Mouse (Mus musculus) forebrain, postnatal 0 days (tissue): ENCODE data around the gene Fezf1. TPM values are rescaled to one million over a fixed set of nuclear protein-coding genes. Genes with fewer than 3 reads are reported as not detected.

ENCODE experiments used
- ATAC-seq: fragments of 200-750 bp; cut with Nextera tagmentation; 2 replicates; pipeline ENCODE4 v1.8.0; 2017; ENCODE audit warnings: mild to moderate bottlenecking, moderate library complexity
- DNase-seq: peaks from one replicate; pipeline ENCODE4 v3.0.0-alpha.2; 2015
- H3K27ac ChIP-seq: fragments of 300-500 bp; sonication (generic); 2 replicates; pipeline ENCODE4 v1.5.1; 2014; ENCODE audit warnings: low read depth, mild to moderate bottlenecking, antibody characterized with exemption, low read length, moderate library complexity, mixed read lengths
- H3K27me3 ChIP-seq: fragments of 300-500 bp; sonication (generic); 2 replicates; pipeline ENCODE4 v1.6.1; 2014; ENCODE audit warnings: mild to moderate bottlenecking, low read length, mixed read lengths; ENCODE audit not compliant: insufficient read depth
- H3K36me3 ChIP-seq: fragments of 300-500 bp; sonication (generic); 2 replicates; pipeline ENCODE4 v1.6.1; 2014; ENCODE audit warnings: mild to moderate bottlenecking, moderate library complexity; ENCODE audit not compliant: insufficient read depth
- H3K4me1 ChIP-seq: fragments of 300-500 bp; sonication (generic); 2 replicates; pipeline ENCODE4 v1.6.1; 2014; ENCODE audit warnings: antibody characterized with exemption; ENCODE audit not compliant: insufficient read depth
- H3K4me2 ChIP-seq: fragments of 300-500 bp; sonication (generic); 2 replicates; pipeline ENCODE4 v1.6.1; 2014; ENCODE audit warnings: low read depth, mild to moderate bottlenecking, moderate library complexity
- H3K4me3 ChIP-seq: fragments of 300-500 bp; sonication (generic); 2 replicates; pipeline ENCODE4 v1.5.1; 2014; ENCODE audit warnings: low read depth, low read length, mixed read lengths
- H3K9ac ChIP-seq: fragments of 300-500 bp; sonication (generic); 2 replicates; pipeline ENCODE4 v1.6.1; 2014; ENCODE audit warnings: mild to moderate bottlenecking
- H3K9me3 ChIP-seq: fragments of 300-500 bp; sonication (generic); 2 replicates; pipeline ENCODE4 v1.6.1; 2016; ENCODE audit warnings: low read length
- CTCF ChIP-seq: sonication (generic); IDR thresholded peaks from 2 replicates; pipeline ENCODE4 v1.5.1; 2016; ENCODE audit warnings: antibody characterized with exemption, control low read depth, low read depth
- WGBS: fragments of 180-500 bp; shearing (Covaris S2); extraction: QIAGEN DNeasy Blood & Tissue Kit; methylation state at CpG from one replicate; pipeline ENCODE4 v1.1.7; 2014; 5-methylcytosine and 5-hydroxymethylcytosine counted together
- polyA plus RNA-seq: library from polyadenylated mRNA; unstranded; fragments of >200 nt; fragmentation: Nextera tagmentation; extraction: Ambion mirVana; gene quantifications from 2 replicates; pipeline ENCODE4 v1.2.1, GENCODE M21; 2015
- total RNA-seq: library from RNA; depleted of rRNA; stranded (reverse); fragments of >200 nt; gene quantifications from 2 replicates; pipeline ENCODE4 v1.2.3, GENCODE M21; 2014; rRNA removed

Fezf1 gene
- 6.1 and 19.7 TPM in 2 replicates for total RNA-seq
- 4.5 and 10.0 TPM in 2 replicates for polyA plus RNA-seq

GRCm38 (mm10) chr6:23248313-23249052, at the start of gene Fezf1:
Gene Fezf1 (minus strand): TSS chr6:23248362.
- DNase-seq = peak; percentile 50
- Histone ChIP-seq H3K27me3 (peaks cover 82% of the 10 kb centered on the region), H3K4me3 (peak within 1 kb of the TSS; percentile 38), H3K36me3 (no peaks in the 10 kb centered on the region), H3K4me1 (no peaks in the 10 kb centered on the region), H3K9me3 (no peaks in the 10 kb centered on the region), H3K4me2 (peak within 1 kb of the TSS; percentile 57), H3K27ac (no peak within 1 kb of the TSS), H3K9ac (no peak within 1 kb of the TSS)
- WGBS = 1% methylated on average over 31 of the region's 31 CpGs
- ATAC-seq = no peak
- no peak for TF ChIP-seq CTCF

- H3K9me3 ChIP-seq = no peaks in the 10 kb centered on the region
- no peak overlapping the region for H3K9ac ChIP-seq
- 76% methylated on average over 4 of the region's 4 CpGs for WGBS
- no peak overlapping the region for H3K4me2 ChIP-seq
- H3K4me3 ChIP-seq = no peak overlapping the region
- H3K27me3 ChIP-seq = no peaks in the 10 kb centered on the region; the same call in 1 of the 2 replicates
- peak; percentile 81 for ATAC-seq
- no peaks in the 10 kb centered on the region for H3K4me1 ChIP-seq
- DNase-seq = no peak
- no peaks in the 10 kb centered on the region for H3K36me3 ChIP-seq
- no peak overlapping the region for H3K27ac ChIP-seq
- TF ChIP-seq CTCF = no peak
Observed at GRCm38 (mm10) chr6:23294685-23295084, 46.5 kb upstream of the Fezf1 start.

GRCm38 (mm10) chr6:23288752-23289151, 40.6 kb upstream of the Fezf1 start:
- H3K4me1 ChIP-seq = no peaks in the 10 kb centered on the region
- no peak overlapping the region for H3K27ac ChIP-seq
- WGBS = 94% methylated on average over 4 of the region's 4 CpGs
- H3K36me3 ChIP-seq = no peaks in the 10 kb centered on the region
- no peak overlapping the region for H3K9ac ChIP-seq
- H3K9me3 ChIP-seq = no peaks in the 10 kb centered on the region
- no peak overlapping the region for H3K4me2 ChIP-seq
- TF ChIP-seq CTCF = no peak
- H3K4me3 ChIP-seq = no peak overlapping the region
- H3K27me3 ChIP-seq = peaks cover 6% of the 10 kb centered on the region; the same call in 1 of the 2 replicates
- no peak for DNase-seq
- no peak for ATAC-seq

GRCm38 (mm10) chr6:23281514-23281820, 33.3 kb upstream of the Fezf1 start:
- Histone ChIP-seq H3K27ac (no peak overlapping the region), H3K9me3 (no peaks in the 10 kb centered on the region), H3K4me1 (no peaks in the 10 kb centered on the region), H3K27me3 (peaks cover 42% of the 10 kb centered on the region), H3K4me2 (no peak overlapping the region), H3K4me3 (no peak overlapping the region), H3K9ac (no peak overlapping the region), H3K36me3 (no peaks in the 10 kb centered on the region)
- WGBS = 15% methylated on average over 9 of the region's 9 CpGs
- ATAC-seq (no peak), DNase-seq (no peak)
- TF ChIP-seq CTCF = no peak

GRCm38 (mm10) chr6:23280811-23281513, 32.8 kb upstream of the Fezf1 start:
- Histone ChIP-seq H3K4me1 (no peaks in the 10 kb centered on the region), H3K27ac (no peak overlapping the region), H3K4me3 (no peak overlapping the region), H3K36me3 (no peaks in the 10 kb centered on the region), H3K27me3 (peaks cover 44% of the 10 kb centered on the region), H3K9me3 (no peaks in the 10 kb centered on the region), H3K4me2 (no peak overlapping the region), H3K9ac (no peak overlapping the region)
- TF ChIP-seq CTCF = no peak
- DNase-seq (peak; percentile 39), ATAC-seq (peak; percentile 54; the same call in 1 of the 2 replicates)
- 6% methylated on average over 15 of the region's 15 CpGs for WGBS

- ATAC-seq = no peak
- 22% methylated on average over 4 of the region's 4 CpGs for WGBS
Observed at GRCm38 (mm10) chr6:23273483-23273882, 25.3 kb upstream of the Fezf1 start.

GRCm38 (mm10) chr6:23272979-23273378, 24.8 kb upstream of the Fezf1 start:
- H3K9me3 ChIP-seq = no peaks in the 10 kb centered on the region
- ATAC-seq (no peak), DNase-seq (peak; percentile 17)
- no peak for TF ChIP-seq CTCF
- no peak overlapping the region for H3K4me2 ChIP-seq
- H3K36me3 ChIP-seq = no peaks in the 10 kb centered on the region
- H3K27me3 ChIP-seq = peaks cover 41% of the 10 kb centered on the region
- no peak overlapping the region for H3K9ac ChIP-seq
- H3K27ac ChIP-seq = no peak overlapping the region
- 5% methylated on average over 11 of the region's 11 CpGs for WGBS
- H3K4me1 ChIP-seq = no peaks in the 10 kb centered on the region
- no peak overlapping the region for H3K4me3 ChIP-seq

More at GRCm38 (mm10) chr6:23273483-23273882, 25.3 kb upstream of the Fezf1 start:
- DNase-seq = peak; percentile 8
- Histone ChIP-seq H3K4me1 (no peaks in the 10 kb centered on the region), H3K9ac (no peak overlapping the region), H3K36me3 (no peaks in the 10 kb centered on the region), H3K27me3 (peaks cover 46% of the 10 kb centered on the region), H3K4me2 (no peak overlapping the region), H3K9me3 (no peaks in the 10 kb centered on the region), H3K4me3 (no peak overlapping the region), H3K27ac (no peak overlapping the region)
- TF ChIP-seq CTCF = no peak
